Mouse (Mus musculus): ENCODE results near the gene Nlgn2. TPM values are rescaled to one million over a fixed set of nuclear protein-coding genes. Genes with fewer than 3 reads are reported as not detected.
A peak's percentile ranks its signal among the peaks of the same experiment; 100 is the strongest.
"Not testable (repeated sequence)": the region's sequence is repeated elsewhere in the genome, so short reads cannot be mapped to it uniquely, and the experiment has no call there.

Gene Nlgn2
- total RNA-seq, 2 experiments from 2014 or later, result 236 to 243 TPM

- no peak for DNase-seq (ENCODE audit: extremely low spot score in 1 of 2, low spot score in 2 of 2)
- no peak for TF ChIP-seq CTCF (IDR thresholded peaks at IDR 0.05)
- Histone ChIP-seq H3K27ac (no peak overlapping the region), H3K4me3 (no peak overlapping the region)
- intact Hi-C loops (cut with DNase I), result loop anchor here (5.0 kb wide), 2 partner anchors 77 to 122 kb away; partner anchors contain the start of genes Fgf11 and Polr2a
Measured at GRCm38 (mm10) chr11:69878952-69879351, 41.4 kb upstream of the Nlgn2 start.

GRCm38 (mm10) chr11:69878399-69878798, 40.8 kb upstream of the Nlgn2 start:
- H3K27ac ChIP-seq, result no peak overlapping the region
- no peak overlapping the region for H3K4me3 ChIP-seq
- intact Hi-C loops (cut with DNase I), result loop anchor here (5.0 kb wide), 2 partner anchors 76 to 121 kb away; partner anchors contain the start of genes Fgf11 and Polr2a
- TF ChIP-seq CTCF (IDR thresholded peaks at IDR 0.05), result no peak
- DNase-seq (ENCODE audit: extremely low spot score in 1 of 2, low spot score in 2 of 2), result no peak

DNA sequence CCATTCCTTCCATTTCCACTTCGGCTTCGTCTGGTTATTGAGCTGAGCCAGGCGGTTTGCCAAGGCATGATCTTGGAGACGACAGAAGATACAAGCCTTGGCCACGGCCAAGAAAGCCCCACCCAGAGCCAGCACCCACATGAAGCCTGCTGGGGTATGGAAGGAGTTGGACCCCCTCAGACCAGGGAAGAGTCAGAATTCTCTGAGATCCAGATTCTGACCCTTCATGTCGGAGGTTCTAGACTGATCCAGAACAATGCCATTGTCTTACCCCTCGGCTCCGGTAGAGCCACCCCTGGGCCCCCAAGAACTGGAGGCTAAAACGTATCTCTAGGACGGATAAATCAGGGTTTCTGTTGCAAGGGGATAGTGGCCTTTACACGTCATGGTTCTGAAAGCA, 40.3 kb upstream of the Nlgn2 start, which contains the start of gene Tmem95:
TSS of gene Tmem95 (minus strand) at position 141 of the 400 bp plus-strand sequence.
- intact Hi-C loops (cut with DNase I), result loop anchor here (2.0 to 5.0 kb wide), 4 partner anchors 41 to 195 kb away; partner anchors contain the start of genes Fgf11, Nlgn2, Polr2a and Senp3
- Histone ChIP-seq H3K4me3 (no peak within 1 kb of the TSS), H3K27ac (no peak within 1 kb of the TSS)
- no peak for TF ChIP-seq CTCF (IDR thresholded peaks at IDR 0.05)
- no peak for DNase-seq (ENCODE audit: extremely low spot score in 1 of 2, low spot score in 2 of 2)

GRCm38 (mm10) chr11:69876867-69877266, 39.3 kb upstream of the Nlgn2 start:
- intact Hi-C loops (cut with DNase I), result loop anchor here (2.0 to 5.0 kb wide), 4 partner anchors 40 to 194 kb away; partner anchors contain the start of genes Fgf11, Nlgn2, Polr2a and Senp3
- TF ChIP-seq CTCF (IDR thresholded peaks at IDR 0.05), result peak; percentile 82
- DNase-seq (ENCODE audit: extremely low spot score in 1 of 2, low spot score in 2 of 2), result peak; percentile 69 to 77
- H3K27ac ChIP-seq, result no peak overlapping the region; the same call in 1 of the 2 replicates
- H3K4me3 ChIP-seq, result no peak overlapping the region

GRCm38 (mm10) chr11:69876186-69876585, 38.6 kb upstream of the Nlgn2 start:
- TF ChIP-seq CTCF (IDR thresholded peaks at IDR 0.05), result no peak
- H3K27ac ChIP-seq, result peak overlapping the region; percentile 24; the same call in 1 of the 2 replicates
- no peak overlapping the region for H3K4me3 ChIP-seq
- DNase-seq (ENCODE audit: extremely low spot score in 1 of 2, low spot score in 2 of 2), result no peak
- intact Hi-C loops (cut with DNase I), result loop anchor here (2.0 to 5.0 kb wide), 4 partner anchors 39 to 193 kb away; partner anchors contain the start of genes Fgf11, Nlgn2, Polr2a and Senp3

DNA sequence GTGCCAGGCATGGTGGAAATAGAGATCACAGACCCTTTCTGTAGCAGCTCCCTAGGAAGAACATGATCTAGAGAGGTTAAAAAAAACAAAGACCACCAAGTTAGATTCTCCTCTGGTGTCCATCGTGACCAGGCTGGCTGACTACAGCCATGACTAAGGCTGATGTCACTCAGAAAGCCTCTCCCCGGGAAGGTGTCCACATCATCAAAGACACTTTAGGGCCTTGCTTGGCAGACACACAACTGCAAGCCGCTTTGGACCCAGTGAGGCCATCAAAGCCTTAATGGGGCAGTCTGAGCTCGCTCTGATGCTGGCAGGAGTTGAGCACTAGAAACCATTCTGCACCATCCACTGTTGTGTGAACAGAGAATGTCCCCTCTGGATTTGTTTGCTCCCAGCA, 34.9 kb upstream of the Nlgn2 start:
- TF ChIP-seq CTCF (IDR thresholded peaks at IDR 0.05), result no peak
- intact Hi-C loops (cut with DNase I), result no loop called here
- Histone ChIP-seq H3K27ac (no peak overlapping the region), H3K4me3 (no peak overlapping the region)
- DNase-seq (ENCODE audit: extremely low spot score in 1 of 2, low spot score in 2 of 2), result no peak

- TF ChIP-seq CTCF (IDR thresholded peaks at IDR 0.05), result no peak
- intact Hi-C loops (cut with DNase I), result no loop called here
- no peak for DNase-seq (ENCODE audit: extremely low spot score in 1 of 2, low spot score in 2 of 2)
- H3K27ac ChIP-seq, result no peak overlapping the region
- no peak overlapping the region for H3K4me3 ChIP-seq
Measured at GRCm38 (mm10) chr11:69871822-69872221, 34.2 kb upstream of the Nlgn2 start.

GRCm38 (mm10) chr11:69870289-69871069, 32.9 kb upstream of the Nlgn2 start:
- intact Hi-C loops (cut with DNase I), result no loop called here
- no peak for DNase-seq (ENCODE audit: extremely low spot score in 1 of 2, low spot score in 2 of 2)
- no peak overlapping the region for H3K27ac ChIP-seq
- no peak overlapping the region for H3K4me3 ChIP-seq
- no peak for TF ChIP-seq CTCF (IDR thresholded peaks at IDR 0.05)

GRCm38 (mm10) chr11:69867335-69867734, 29.8 kb upstream of the Nlgn2 start:
- Histone ChIP-seq H3K4me3 (no peak overlapping the region), H3K27ac (no peak overlapping the region)
- intact Hi-C loops (cut with DNase I), result no loop called here
- no peak for TF ChIP-seq CTCF (IDR thresholded peaks at IDR 0.05)
- DNase-seq (ENCODE audit: extremely low spot score in 1 of 2, low spot score in 2 of 2), result no peak

GRCm38 (mm10) chr11:69865561-69865960, 28.0 kb upstream of the Nlgn2 start:
- Histone ChIP-seq H3K4me3 (no peak overlapping the region), H3K27ac (no peak overlapping the region)
- no peak for TF ChIP-seq CTCF (IDR thresholded peaks at IDR 0.05)
- intact Hi-C loops (cut with DNase I), result no loop called here
- no peak for DNase-seq (ENCODE audit: extremely low spot score in 1 of 2, low spot score in 2 of 2)

GRCm38 (mm10) chr11:69864138-69864860, 26.7 kb upstream of the Nlgn2 start:
- no peak for TF ChIP-seq CTCF (IDR thresholded peaks at IDR 0.05)
- no peak overlapping the region for H3K27ac ChIP-seq
- DNase-seq (ENCODE audit: extremely low spot score in 1 of 2, low spot score in 2 of 2), result no peak
- no peak overlapping the region for H3K4me3 ChIP-seq
- intact Hi-C loops (cut with DNase I), result loop anchor here (5.0 kb wide), 1 partner anchor 52 kb away; no protein-coding TSS in a partner anchor

DNA sequence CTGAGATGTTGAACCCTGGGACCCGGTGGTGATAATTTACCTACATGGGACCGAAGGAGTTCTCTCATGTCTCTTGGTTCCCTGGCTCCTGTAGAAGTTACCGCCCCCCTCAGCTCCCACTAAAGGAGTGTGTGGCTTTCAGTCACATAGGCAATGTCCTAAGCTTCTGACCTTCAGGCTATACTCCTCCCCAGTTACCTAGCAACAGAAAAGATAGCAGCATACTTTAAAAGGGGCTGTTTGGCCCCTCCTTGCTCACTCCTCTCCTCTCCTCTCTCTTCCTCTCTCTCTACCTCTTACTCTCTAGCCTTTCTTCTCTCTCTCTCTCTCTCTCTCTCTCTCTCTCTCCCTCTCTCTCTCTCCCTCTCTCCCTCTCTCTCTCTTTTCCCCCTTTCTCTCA, 26.1 kb upstream of the Nlgn2 start:
- not testable (repeated sequence) for H3K4me3 ChIP-seq; DNase-seq (ENCODE audit: extremely low spot score in 1 of 2, low spot score in 2 of 2); H3K27ac ChIP-seq
- intact Hi-C loops (cut with DNase I), result loop anchor here (5.0 kb wide), 1 partner anchor 51 kb away; no protein-coding TSS in a partner anchor

Data from left cerebral cortex, adult 2 months (tissue).